Mouse (Mus musculus) liver, embryonic 12.5 days (tissue): ENCODE results near the gene Gp1ba. TPM values are rescaled to one million over a fixed set of nuclear protein-coding genes. Genes with fewer than 3 reads are reported as not detected.

Experiments
- ATAC-seq: fragments of 200-750 bp; cut with Nextera tagmentation; 2 replicates; pipeline ENCODE4 v1.8.0; 2017; ENCODE audit warnings: moderate number of reproducible peaks, mild to moderate bottlenecking, moderate library complexity
- H3K27ac ChIP-seq: fragments of 300-500 bp; sonication (generic); 2 replicates; pipeline ENCODE4 v1.5.1; 2016; ENCODE audit warnings: mild to moderate bottlenecking
- H3K27me3 ChIP-seq: fragments of 300-500 bp; sonication (generic); replicated peaks from 2 replicates; pipeline ENCODE4 v1.6.1; 2016; ENCODE audit warnings: mild to moderate bottlenecking, moderate library complexity
- H3K36me3 ChIP-seq: fragments of 300-500 bp; sonication (generic); 2 replicates; pipeline ENCODE4 v1.6.1; 2016; ENCODE audit warnings: mild to moderate bottlenecking, moderate library complexity
- H3K4me1 ChIP-seq: fragments of 300-500 bp; sonication (generic); 2 replicates; pipeline ENCODE4 v1.6.1; 2016
- H3K4me2 ChIP-seq: fragments of 300-500 bp; sonication (generic); 2 replicates; pipeline ENCODE4 v1.6.1; 2016; ENCODE audit warnings: mild to moderate bottlenecking, moderate library complexity
- H3K4me3 ChIP-seq: fragments of 300-500 bp; sonication (generic); 2 replicates; pipeline ENCODE4 v1.5.1; 2016; ENCODE audit warnings: mild to moderate bottlenecking, moderate library complexity
- H3K9ac ChIP-seq: fragments of 300-500 bp; sonication (generic); 2 replicates; pipeline ENCODE4 v1.6.1; 2016; ENCODE audit warnings: mild to moderate bottlenecking, moderate library complexity
- H3K9me3 ChIP-seq: fragments of 300-500 bp; sonication (generic); replicated peaks from 2 replicates; pipeline ENCODE4 v1.6.1; 2016; ENCODE audit warnings: mild to moderate bottlenecking, moderate library complexity
- WGBS: fragments of 180-500 bp; shearing (Covaris S2); methylation state at CpG from one replicate; pipeline ENCODE4 v1.1.7; 2016; ENCODE audit not compliant: insufficient replicate concordance; 5-methylcytosine and 5-hydroxymethylcytosine counted together
- polyA plus RNA-seq: library from polyadenylated mRNA; unstranded; fragments of >200 nt; fragmentation: Nextera tagmentation; extraction: Ambion mirVana; gene quantifications from 2 replicates; pipeline ENCODE4 v1.2.1, GENCODE M21; 2016

Gene Gp1ba
- polyA plus RNA-seq, 1 experiment from 2014 or later, result 5.5 TPM

DNA sequence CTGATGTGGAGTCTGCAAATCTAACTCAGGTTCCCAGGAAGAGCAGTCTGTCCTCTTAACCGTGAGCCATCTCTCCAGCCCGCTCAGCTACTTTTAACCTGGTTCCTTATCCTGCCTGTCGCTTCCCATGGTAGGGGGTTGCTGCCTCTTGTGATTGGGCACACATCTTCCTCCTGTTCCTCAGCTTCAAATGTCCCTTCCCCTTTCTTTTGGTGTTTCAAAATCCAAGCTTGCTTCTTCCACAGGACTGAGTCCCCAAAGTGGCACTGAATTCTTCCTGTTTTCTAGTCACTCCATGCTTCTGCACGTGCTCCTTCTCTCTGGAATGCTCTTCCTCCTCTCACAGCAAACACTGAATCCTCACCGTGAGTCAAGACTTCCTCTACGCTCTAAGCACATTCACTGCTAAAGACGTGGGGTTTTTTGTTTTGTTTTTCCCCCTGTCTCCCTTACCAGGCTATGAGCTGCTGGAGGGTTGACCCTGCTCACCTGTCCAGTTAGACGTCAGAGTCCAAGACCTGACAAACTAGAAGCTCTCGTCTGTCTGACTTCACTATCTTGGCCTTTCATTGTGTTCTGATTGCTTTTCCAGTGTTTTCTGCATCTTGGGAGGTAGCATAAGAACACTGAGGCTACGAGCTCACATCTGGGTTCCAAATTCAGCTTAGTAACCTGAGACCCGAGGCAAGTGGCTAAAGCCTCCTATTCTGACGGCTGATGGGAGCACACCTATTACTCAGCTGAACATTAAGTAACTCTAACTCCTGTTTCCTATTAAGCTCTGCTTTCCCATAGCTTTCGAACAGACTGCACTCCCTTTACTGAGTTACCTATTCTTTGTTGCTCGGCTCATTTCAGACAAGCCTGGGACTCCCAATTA lies 28.6 kb downstream of the Gp1ba start:
- WGBS, result 62% methylated on average over 14 of the region's 14 CpGs

DNA sequence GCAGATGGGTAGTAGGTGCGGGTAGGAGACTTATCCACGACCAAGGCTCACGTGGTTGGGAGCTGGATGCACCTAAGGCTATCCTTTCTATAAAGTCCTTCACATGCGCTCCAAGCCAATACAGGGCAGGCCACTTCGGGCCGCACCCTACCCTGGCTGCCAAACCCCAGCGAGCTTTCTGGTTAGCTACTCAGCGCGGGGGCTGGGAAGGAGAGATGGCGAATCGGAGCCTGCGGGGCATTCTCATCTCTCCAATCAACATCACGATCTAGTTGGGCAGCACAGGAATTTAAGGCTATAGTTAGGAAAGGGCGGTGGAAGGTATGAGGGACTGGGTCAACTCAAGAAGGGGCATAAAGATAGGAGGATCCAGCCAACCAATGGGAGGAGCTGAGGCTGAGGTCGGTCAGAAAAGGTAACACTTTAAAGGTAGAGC lies 29.4 kb downstream of the Gp1ba start:
- H3K27ac ChIP-seq, result peak overlapping the region; percentile 95
- H3K4me1 ChIP-seq, result peaks cover 42% of the 10 kb centered on the region
- H3K4me2 ChIP-seq, result peak overlapping the region; percentile 98
- no peaks in the 10 kb centered on the region for H3K27me3 ChIP-seq
- peak overlapping the region; percentile 76 for H3K4me3 ChIP-seq
- H3K9me3 ChIP-seq, result no peaks in the 10 kb centered on the region
- H3K36me3 ChIP-seq, result peaks cover 43% of the 10 kb centered on the region
- WGBS, result under 1% methylated on average over 15 of the region's 15 CpGs
- peak; percentile 73 for ATAC-seq
- H3K9ac ChIP-seq, result peak overlapping the region; percentile 75

More for the DNA sequence above, 28.6 kb downstream of the Gp1ba start:
- peak overlapping the region; percentile 75 for H3K9ac ChIP-seq
- peak overlapping the region; percentile 95 for H3K27ac ChIP-seq
- H3K27me3 ChIP-seq, result no peaks in the 10 kb centered on the region
- H3K4me1 ChIP-seq, result peaks cover 42% of the 10 kb centered on the region
- peak overlapping the region; percentile 98 for H3K4me2 ChIP-seq
- H3K9me3 ChIP-seq, result no peaks in the 10 kb centered on the region
- peaks cover 48% of the 10 kb centered on the region for H3K36me3 ChIP-seq
- H3K4me3 ChIP-seq, result peak overlapping the region; percentile 76
- no peak for ATAC-seq

DNA sequence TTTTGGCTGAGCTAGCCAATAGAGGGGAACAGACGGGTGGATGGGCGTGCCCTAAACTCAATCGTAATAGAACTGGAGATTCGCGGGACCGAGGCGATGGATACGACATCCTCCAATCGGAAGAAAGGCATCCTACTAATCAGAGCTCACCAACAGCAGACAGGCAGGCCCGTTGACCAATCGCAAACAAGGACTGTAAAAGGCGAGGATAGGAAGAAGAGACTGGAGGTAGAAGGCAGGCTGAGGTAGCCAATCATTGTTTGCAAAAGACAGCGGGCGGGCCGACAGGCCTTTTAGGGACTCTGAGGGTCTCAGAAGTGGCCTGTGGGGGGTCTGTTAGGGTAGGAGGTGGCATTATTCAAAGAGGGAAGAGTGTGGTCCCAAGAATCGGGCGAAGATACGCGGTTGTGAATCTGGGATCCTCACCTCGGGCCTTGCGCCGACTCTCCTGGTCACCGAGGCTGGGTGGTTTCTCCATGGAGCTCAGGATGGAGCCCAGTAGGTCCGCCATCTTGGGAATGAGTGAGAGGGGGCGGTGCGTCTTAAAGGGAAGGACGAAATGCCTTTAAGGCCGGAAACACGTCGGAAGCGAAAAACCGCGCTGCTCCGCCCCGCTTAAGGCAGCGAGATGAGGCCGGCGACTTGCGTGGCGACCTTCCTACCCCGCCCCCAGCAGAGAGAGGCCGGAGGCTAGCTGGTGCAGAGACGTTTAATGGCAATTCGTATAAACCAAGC lies 30.0 kb downstream of the Gp1ba start, which contains the start of gene Spag7:
TSS of gene Spag7 (minus strand) at position 646 of the 735 bp plus-strand sequence.
- Histone ChIP-seq H3K27ac (peak within 1 kb of the TSS; percentile 95), H3K36me3 (peaks cover 42% of the 10 kb centered on the region), H3K9me3 (no peaks in the 10 kb centered on the region), H3K4me3 (peak within 1 kb of the TSS; percentile 76), H3K4me2 (peak within 1 kb of the TSS; percentile 98), H3K27me3 (no peaks in the 10 kb centered on the region), H3K9ac (peak within 1 kb of the TSS; percentile 92), H3K4me1 (peaks cover 42% of the 10 kb centered on the region)
- peak; percentile 91 for ATAC-seq
- WGBS, result under 1% methylated on average over 44 of the region's 44 CpGs

DNA sequence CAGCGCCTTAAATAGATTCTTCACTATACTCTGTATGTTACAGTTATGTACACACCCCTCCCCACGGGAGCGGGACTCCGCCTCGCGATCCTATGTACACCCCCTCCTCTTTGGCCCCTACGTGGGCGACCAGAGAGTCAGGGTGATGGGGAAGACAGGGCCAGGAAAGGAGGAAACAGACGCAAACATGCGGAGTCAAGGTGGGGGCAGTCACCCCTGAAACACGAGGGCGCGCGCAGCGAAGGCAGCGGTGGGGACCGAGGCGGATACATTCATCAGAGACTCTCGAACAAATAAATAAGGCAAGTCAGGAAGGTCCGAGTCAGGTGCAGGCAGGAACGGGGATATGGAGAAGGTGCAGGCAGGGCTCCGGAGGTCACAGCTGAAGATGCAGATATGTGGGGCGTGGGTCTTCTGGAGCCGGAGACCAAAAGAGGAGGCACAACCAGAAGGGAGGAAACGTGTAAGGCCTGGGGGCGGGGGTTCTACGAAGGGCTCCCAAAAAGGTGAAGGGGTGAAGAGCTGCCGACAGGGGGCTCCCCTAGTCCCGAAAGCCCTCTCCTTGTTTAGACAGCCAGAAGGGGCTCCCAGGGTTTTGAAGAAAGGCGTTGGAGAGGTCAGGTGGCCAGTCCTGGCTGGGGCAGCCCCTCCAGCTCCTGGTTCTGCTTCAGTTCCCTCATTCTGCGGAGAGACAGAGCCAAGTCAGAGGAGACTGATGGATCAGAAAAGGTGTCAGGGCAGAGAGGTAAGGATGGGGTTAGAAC lies 30.8 kb downstream of the Gp1ba start:
- Histone ChIP-seq H3K4me1 (peaks cover 45% of the 10 kb centered on the region), H3K4me2 (peak overlapping the region; percentile 98), H3K9me3 (no peaks in the 10 kb centered on the region), H3K4me3 (peak overlapping the region; percentile 76), H3K27ac (peak overlapping the region; percentile 95), H3K9ac (peak overlapping the region; percentile 92), H3K27me3 (no peaks in the 10 kb centered on the region), H3K36me3 (peaks cover 41% of the 10 kb centered on the region)
- 0 out of 2 replicates have a peak, but pooled peaks have one; percentile 3 for ATAC-seq
- under 1% methylated on average over 31 of the region's 31 CpGs for WGBS

DNA sequence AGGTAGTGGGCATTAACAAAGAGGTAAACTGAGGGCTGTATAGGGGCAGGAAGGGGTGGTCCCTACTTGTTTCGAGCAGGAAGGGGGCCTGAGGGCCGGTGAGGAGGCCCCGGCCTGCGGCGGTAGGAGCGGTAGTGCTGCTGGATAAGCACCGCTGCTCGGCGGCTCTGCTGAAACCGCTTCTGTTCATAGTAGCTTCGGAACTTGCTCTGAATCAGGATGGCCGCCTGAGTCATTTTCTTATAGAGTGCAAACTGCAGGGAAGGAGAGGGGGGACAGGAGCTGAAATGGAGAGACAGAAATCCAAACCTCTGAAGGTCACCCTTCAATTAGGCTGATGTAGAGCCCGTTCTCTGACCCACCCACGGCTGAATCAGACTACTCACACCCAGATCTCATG lies 31.6 kb downstream of the Gp1ba start:
- Histone ChIP-seq H3K4me3 (peak overlapping the region; percentile 76), H3K9ac (peak overlapping the region; percentile 92), H3K27ac (peak overlapping the region; percentile 95), H3K4me2 (peak overlapping the region; percentile 98), H3K36me3 (peaks cover 39% of the 10 kb centered on the region), H3K9me3 (no peaks in the 10 kb centered on the region), H3K4me1 (peaks cover 45% of the 10 kb centered on the region), H3K27me3 (no peaks in the 10 kb centered on the region)
- WGBS, result 52% methylated on average over 14 of the region's 14 CpGs
- ATAC-seq, result no peak

DNA sequence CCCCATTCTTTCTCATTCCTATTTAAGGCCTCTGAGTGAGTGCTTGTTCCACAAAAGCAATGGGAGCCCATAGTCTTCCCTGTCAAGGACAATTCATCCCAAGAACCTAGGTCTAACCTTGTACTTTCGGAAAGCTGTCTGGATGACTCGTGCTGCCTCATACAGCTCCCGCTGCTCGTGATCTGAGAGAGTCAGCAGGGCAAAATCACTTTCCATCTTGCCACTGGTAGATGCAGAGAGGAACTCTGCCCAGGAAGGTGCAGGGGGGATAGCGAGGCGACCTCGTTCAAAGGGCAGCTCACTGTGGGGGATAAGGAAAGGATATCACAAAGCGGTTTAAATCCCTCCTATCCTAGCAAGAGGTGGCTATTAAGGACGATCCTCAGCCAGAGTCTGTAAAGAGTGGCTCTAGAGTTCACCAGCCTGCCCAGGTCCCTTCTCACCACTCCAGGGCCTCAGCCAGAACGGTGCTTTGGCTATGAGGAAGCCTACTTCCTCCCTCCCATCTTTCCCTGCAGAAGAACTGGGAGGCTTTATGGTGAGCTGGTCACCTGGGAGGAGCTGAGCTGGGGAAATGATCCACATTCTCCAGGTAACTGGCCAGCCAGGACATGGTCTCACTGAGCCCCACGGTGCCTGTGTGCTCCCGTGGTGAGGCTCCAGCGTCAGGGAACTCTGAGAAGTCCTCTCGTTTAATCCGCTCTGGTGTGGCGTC lies 32.6 kb downstream of the Gp1ba start:
- 0 out of 2 replicates have a peak overlapping the region, but pooled peaks have one; percentile 98 for H3K4me2 ChIP-seq
- no peak overlapping the region for H3K27ac ChIP-seq

DNA sequence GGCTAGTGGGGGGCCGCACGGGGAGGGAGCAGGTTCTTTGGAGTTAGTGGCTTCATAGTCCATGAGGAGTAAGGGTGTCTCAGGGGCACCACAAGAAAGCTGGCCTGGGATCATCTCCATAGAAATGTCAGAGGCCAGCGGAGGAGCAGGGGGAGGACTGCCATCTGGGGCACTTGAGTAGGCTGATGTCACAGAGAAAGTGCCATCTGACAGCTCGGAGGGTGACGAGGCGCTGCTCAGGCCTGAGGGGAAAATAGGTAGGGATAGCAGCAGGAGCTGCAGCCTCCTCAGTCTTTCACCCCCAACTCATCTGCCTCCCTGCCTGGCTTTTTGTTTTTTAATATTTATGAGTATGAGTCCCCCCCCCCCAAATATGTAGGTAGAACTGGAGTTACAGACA lies 35.1 kb downstream of the Gp1ba start:
- no peak for ATAC-seq
- no peaks in the 10 kb centered on the region for H3K27me3 ChIP-seq
- peaks cover 43% of the 10 kb centered on the region for H3K4me1 ChIP-seq

More for the DNA sequence above, 32.6 kb downstream of the Gp1ba start:
- Histone ChIP-seq H3K9ac (no peak overlapping the region), H3K27me3 (no peaks in the 10 kb centered on the region), H3K9me3 (no peaks in the 10 kb centered on the region), H3K4me3 (no peak overlapping the region), H3K36me3 (peaks cover 41% of the 10 kb centered on the region), H3K4me1 (peaks cover 45% of the 10 kb centered on the region)
- no peak for ATAC-seq
- WGBS, result 74% methylated on average over 16 of the region's 16 CpGs

DNA sequence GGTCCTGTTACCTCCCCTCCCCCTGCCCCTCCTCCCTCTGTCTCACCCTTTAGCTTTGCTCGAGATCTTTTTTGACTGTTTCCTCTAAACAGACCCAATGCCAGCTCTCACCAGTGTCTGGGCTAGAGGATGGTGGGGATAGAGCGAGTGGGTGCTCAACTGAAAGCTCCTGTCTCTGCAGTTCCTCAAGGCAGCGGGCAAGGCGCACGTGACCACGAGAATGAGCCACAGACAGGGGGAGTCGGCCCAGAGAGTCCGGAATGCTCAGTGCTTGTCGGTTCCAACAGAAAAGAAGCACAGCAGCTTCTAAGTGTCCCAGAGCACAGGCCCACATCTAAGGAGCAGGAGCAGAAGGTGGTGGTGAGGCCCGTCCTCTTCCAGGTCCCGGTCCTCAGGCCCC lies 35.6 kb downstream of the Gp1ba start:
- Histone ChIP-seq H3K9me3 (no peaks in the 10 kb centered on the region), H3K4me1 (peaks cover 47% of the 10 kb centered on the region), H3K9ac (no peak overlapping the region), H3K36me3 (peaks cover 54% of the 10 kb centered on the region), H3K4me2 (no peak overlapping the region), H3K27me3 (no peaks in the 10 kb centered on the region), H3K4me3 (no peak overlapping the region), H3K27ac (no peak overlapping the region)
- no peak for ATAC-seq
- 51% methylated on average over 10 of the region's 11 CpGs for WGBS

More for the DNA sequence above, 35.1 kb downstream of the Gp1ba start:
- Histone ChIP-seq H3K4me2 (no peak overlapping the region), H3K4me3 (no peak overlapping the region), H3K9me3 (no peaks in the 10 kb centered on the region), H3K36me3 (peaks cover 50% of the 10 kb centered on the region), H3K9ac (no peak overlapping the region), H3K27ac (no peak overlapping the region)
- WGBS, result 81% methylated on average over 6 of the region's 6 CpGs

DNA sequence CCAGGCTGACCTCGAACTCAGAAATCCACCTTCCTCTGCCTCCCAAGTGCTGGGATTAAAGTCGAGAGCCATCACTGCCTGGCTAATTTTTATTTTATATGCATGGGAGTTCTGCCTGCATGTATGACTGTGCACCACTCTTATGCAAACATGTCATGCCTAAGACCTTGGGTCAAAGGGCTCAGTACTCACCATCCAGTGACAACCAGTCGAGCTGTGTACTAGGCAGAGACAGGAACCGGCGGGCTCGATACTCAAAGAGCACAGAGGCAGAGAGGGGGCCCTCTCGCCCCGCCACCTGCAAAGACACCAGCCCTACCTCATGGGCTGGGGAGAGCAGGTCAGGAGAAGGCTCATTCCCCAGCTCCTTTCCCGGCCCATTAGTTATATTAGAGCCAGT lies 39.2 kb downstream of the Gp1ba start:
- 76% methylated on average over 9 of the region's 9 CpGs for WGBS
- Histone ChIP-seq H3K4me2 (no peak overlapping the region), H3K27me3 (no peaks in the 10 kb centered on the region), H3K9ac (no peak overlapping the region), H3K4me1 (peaks cover 39% of the 10 kb centered on the region), H3K36me3 (peaks cover 65% of the 10 kb centered on the region), H3K9me3 (no peaks in the 10 kb centered on the region), H3K4me3 (no peak overlapping the region), H3K27ac (peak overlapping the region; percentile 33; the same call in 1 of the 2 replicates)
- no peak for ATAC-seq

DNA sequence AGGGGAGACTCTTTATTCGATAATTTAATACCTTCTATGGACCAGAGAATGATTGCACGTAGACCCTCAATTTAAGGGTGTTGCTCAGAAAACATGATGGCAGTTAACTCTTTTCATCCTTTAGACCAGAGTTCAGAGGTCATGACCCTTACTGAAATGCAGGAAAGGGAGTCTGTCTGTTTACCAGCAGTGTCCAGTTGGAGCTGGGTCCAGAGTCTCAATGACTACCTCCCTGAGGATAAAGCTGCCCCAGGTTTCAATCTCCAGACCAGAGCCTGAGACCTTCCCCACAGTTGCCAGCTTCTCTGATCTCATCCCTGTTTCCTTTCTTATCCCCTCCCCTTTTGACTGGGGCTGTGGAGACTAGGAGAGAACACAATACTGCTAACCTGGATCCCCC lies 39.7 kb downstream of the Gp1ba start:
- H3K9me3 ChIP-seq, result no peaks in the 10 kb centered on the region
- no peak overlapping the region for H3K9ac ChIP-seq
- H3K27me3 ChIP-seq, result no peaks in the 10 kb centered on the region
- H3K27ac ChIP-seq, result peak overlapping the region; percentile 65
- peaks cover 39% of the 10 kb centered on the region for H3K4me1 ChIP-seq
- 75% methylated on average over 2 of the region's 2 CpGs for WGBS
- no peak overlapping the region for H3K4me2 ChIP-seq
- H3K4me3 ChIP-seq, result no peak overlapping the region
- peaks cover 69% of the 10 kb centered on the region for H3K36me3 ChIP-seq
- no peak; the same call in 1 of the 2 replicates for ATAC-seq

DNA sequence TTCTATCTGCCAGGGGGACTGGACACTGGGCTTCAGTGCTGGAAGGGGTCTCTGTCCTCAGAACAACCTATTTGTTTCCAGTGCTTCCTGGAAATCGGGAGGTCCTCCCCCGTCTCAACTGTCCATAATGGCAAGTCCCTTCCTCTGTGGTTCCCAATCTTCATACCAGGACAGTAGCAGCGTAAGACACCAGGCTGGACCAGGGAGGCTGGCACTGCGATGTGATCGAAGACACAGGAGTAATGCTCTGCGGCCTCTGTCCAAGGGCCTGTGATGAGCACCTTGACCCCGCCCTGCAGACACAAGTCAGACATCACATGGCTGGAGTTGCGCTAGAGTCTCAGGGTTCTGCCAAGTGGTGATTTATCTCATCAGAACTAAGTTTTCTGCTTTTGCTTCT lies 40.4 kb downstream of the Gp1ba start:
- Histone ChIP-seq H3K9me3 (no peaks in the 10 kb centered on the region), H3K36me3 (peaks cover 69% of the 10 kb centered on the region), H3K27me3 (no peaks in the 10 kb centered on the region), H3K4me2 (no peak overlapping the region), H3K9ac (no peak overlapping the region), H3K27ac (peak overlapping the region; percentile 65; the same call in 1 of the 2 replicates), H3K4me3 (no peak overlapping the region), H3K4me1 (peaks cover 38% of the 10 kb centered on the region)
- ATAC-seq, result no peak
- 90% methylated on average over 8 of the region's 8 CpGs for WGBS
